In the genomic region with DNA sequence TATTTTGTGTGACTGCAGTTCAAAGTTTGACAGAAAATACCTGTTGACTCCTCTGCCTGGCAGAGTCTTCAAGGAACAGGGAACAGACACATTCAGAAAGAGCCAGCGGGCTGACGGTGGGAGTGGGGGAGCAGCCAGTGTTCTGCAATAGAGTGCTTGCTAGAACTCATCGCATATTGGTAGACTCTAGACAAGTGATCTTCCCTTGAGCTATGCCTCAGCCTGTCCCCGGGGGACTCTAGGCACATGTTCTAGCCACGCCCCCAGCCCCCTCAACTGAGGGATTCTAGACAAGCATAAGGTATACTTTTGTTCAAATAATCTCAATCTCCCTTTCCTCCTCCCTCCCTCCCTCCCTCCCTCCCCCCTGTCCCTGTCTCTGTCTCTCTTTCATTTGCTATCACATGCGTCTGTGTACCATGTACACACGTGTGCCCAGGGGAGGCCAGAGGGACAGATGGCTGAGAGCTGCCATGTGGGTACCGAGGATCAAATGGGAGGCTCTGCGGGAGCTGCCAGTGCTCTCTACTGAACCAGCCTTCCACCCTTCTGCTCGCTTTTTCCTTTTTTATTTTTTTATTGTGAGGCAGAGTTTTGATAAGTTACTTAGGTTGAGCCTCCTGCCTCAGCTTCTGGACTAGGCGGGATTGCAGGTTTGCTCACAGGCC, we compare ENCODE assay signal across 13 mouse cellular contexts. TPM values are rescaled to one million over a fixed set of nuclear protein-coding genes. Genes with fewer than 3 reads are reported as not detected.
A peak's percentile ranks its signal among the peaks of the same experiment; 100 is the strongest.
DNase-seq lines count a peak whose midpoint lies in the region; ATAC-seq lines count a peak whose summit lies in the region.
"Had no signal": no experiment of that assay in that cellular context is flagged by ENCODE, and none has a peak within 500 bp of the region (broad histone marks: within the 10 kb centered on the region; RNA-seq: fewer than 3 reads in every experiment).

No protein-coding gene starts in this region.

- H3K27me3 ChIP-seq in forebrain, embryonic 14.5 days (replicated peaks; ENCODE audit: control insufficient read depth, insufficient read depth, low read length) = no peaks in the 10 kb centered on the region
- no peaks in the 10 kb centered on the region for H3K27me3 ChIP-seq in forebrain, embryonic 11.5 days (ENCODE audit: control insufficient read depth, insufficient read depth, low read length)
- H3K27me3 ChIP-seq in neural tube, embryonic 13.5 days = no peaks in the 10 kb centered on the region
- no peaks in the 10 kb centered on the region for H3K27me3 ChIP-seq in hindbrain, embryonic 15.5 days
- H3K27me3 ChIP-seq: liver, embryonic 12.5 days had no signal

- no peaks in the 10 kb centered on the region for H3K9me3 ChIP-seq in forebrain, embryonic 14.5 days (replicated peaks; ENCODE audit: control insufficient read depth, low read length)
- H3K9me3 ChIP-seq in forebrain, embryonic 11.5 days (ENCODE audit: control insufficient read depth, low read length) = peaks cover 2% of the 10 kb centered on the region; the same call in 1 of the 2 replicates
- 0 out of 2 replicates have a peak, but pooled peaks cover 5% of the 10 kb centered on the region for H3K9me3 ChIP-seq in neural tube, embryonic 13.5 days
- no peaks in the 10 kb centered on the region for H3K9me3 ChIP-seq in hindbrain, embryonic 15.5 days

- peaks cover 5% of the 10 kb centered on the region; the same call in 1 of the 2 replicates for H3K36me3 ChIP-seq in forebrain, embryonic 14.5 days (ENCODE audit: control insufficient read depth, insufficient read depth, low read length)
- H3K36me3 ChIP-seq in forebrain, embryonic 11.5 days (ENCODE audit: control insufficient read depth, insufficient read depth, low read length) = no peaks in the 10 kb centered on the region
- H3K36me3 ChIP-seq in neural tube, embryonic 13.5 days = peaks cover 35% of the 10 kb centered on the region
- H3K36me3 ChIP-seq in hindbrain, embryonic 15.5 days = peaks cover 17% of the 10 kb centered on the region

- no peak overlapping the region for H3K9ac ChIP-seq in forebrain, embryonic 14.5 days (ENCODE audit: low read length)
- no peak overlapping the region for H3K9ac ChIP-seq in forebrain, embryonic 11.5 days (ENCODE audit: low read length)
- H3K9ac ChIP-seq in neural tube, embryonic 13.5 days = no peak overlapping the region
- no peak overlapping the region for H3K9ac ChIP-seq in hindbrain, embryonic 15.5 days
- H3K9ac ChIP-seq: liver, embryonic 12.5 days had no signal

- 75% methylated on average over 11 of the region's 11 CpGs for WGBS in forebrain, embryonic 14.5 days
- WGBS in forebrain, embryonic 11.5 days = 82% methylated on average over 11 of the region's 11 CpGs
- 67% methylated on average over 11 of the region's 11 CpGs for whole genome bisulfite sequencing in neural tube, embryonic 13.5 days
- WGBS in hindbrain, embryonic 15.5 days = 59% methylated on average over 11 of the region's 11 CpGs

- H3K27ac ChIP-seq in forebrain, embryonic 14.5 days (ENCODE audit: low read depth, low read length) = no peak overlapping the region
- no peak overlapping the region for H3K27ac ChIP-seq in forebrain, embryonic 11.5 days (ENCODE audit: low read depth, low read length)
- peak overlapping the region; percentile 28; the same call in 1 of the 2 replicates for H3K27ac ChIP-seq in neural tube, embryonic 13.5 days (replicated peaks)
- no peak overlapping the region for H3K27ac ChIP-seq in hindbrain, embryonic 15.5 days (replicated peaks)
- H3K27ac ChIP-seq: liver, embryonic 12.5 days had no signal

- no peaks in the 10 kb centered on the region for H3K4me1 ChIP-seq in forebrain, embryonic 14.5 days (ENCODE audit: control insufficient read depth, insufficient read depth, low read length)
- no peaks in the 10 kb centered on the region for H3K4me1 ChIP-seq in forebrain, embryonic 11.5 days (replicated peaks; ENCODE audit: control insufficient read depth, insufficient read depth, low read length)
- peaks cover 22% of the 10 kb centered on the region for H3K4me1 ChIP-seq in neural tube, embryonic 13.5 days (replicated peaks)
- H3K4me1 ChIP-seq in hindbrain, embryonic 15.5 days (replicated peaks) = 0 out of 2 replicates have a peak, but pooled peaks cover 3% of the 10 kb centered on the region
- H3K4me1 ChIP-seq: liver, embryonic 12.5 days had no signal

- H3K4me3 ChIP-seq in forebrain, embryonic 14.5 days (ENCODE audit: low read depth, low read length) = no peak overlapping the region
- no peak overlapping the region for H3K4me3 ChIP-seq in forebrain, embryonic 11.5 days (ENCODE audit: low read depth, low read length)
- H3K4me3 ChIP-seq in neural tube, embryonic 13.5 days = no peak overlapping the region
- no peak overlapping the region for H3K4me3 ChIP-seq in hindbrain, embryonic 15.5 days
- H3K4me3 ChIP-seq: liver, embryonic 12.5 days had no signal

- ATAC-seq in forebrain, embryonic 14.5 days = no peak
- no peak for ATAC-seq in forebrain, embryonic 11.5 days (replicated peaks; ENCODE audit: low FRiP score)
- no peak; the same call in 1 of the 2 replicates for ATAC-seq in neural tube, embryonic 13.5 days (ENCODE audit: low read depth)
- 0 out of 2 replicates have a peak, but pooled peaks have one; percentile 77 for ATAC-seq in hindbrain, embryonic 15.5 days (ENCODE audit: low FRiP score, low read depth)
- ATAC-seq: intestine, postnatal 0 days; liver, embryonic 12.5 days had no signal

- DNase-seq in forebrain, embryonic 14.5 days (ENCODE audit: low spot score) = peak; percentile 21
- no peak for DNase-seq in forebrain, embryonic 11.5 days (ENCODE audit: low spot score)
- no peak for DNase-seq in neural tube, embryonic 10.5 days (ENCODE audit: extremely low spot score, low spot score)
- DNase-seq in gastrocnemius, postnatal 25 days = no peak
- no peak for DNase-seq in kidney, adult 18-20 months
- DNase-seq in frontal cortex, adult 2 months (ENCODE audit: extremely low spot score in 1 of 2, low spot score in 1 of 2) = no peak
- DNase-seq: heart, adult 18-20 months; heart, postnatal 10 days; lung, postnatal 10 days had no signal

- no peak overlapping the region for H3K4me2 ChIP-seq in forebrain, embryonic 14.5 days (ENCODE audit: low read length)
- H3K4me2 ChIP-seq in forebrain, embryonic 11.5 days (ENCODE audit: low read depth, low read length, severe bottlenecking) = no peak overlapping the region
- no peak overlapping the region for H3K4me2 ChIP-seq in neural tube, embryonic 13.5 days
- H3K4me2 ChIP-seq in hindbrain, embryonic 15.5 days = no peak overlapping the region
- H3K4me2 ChIP-seq: liver, embryonic 12.5 days had no signal

RNA-seq across cellular contexts. Expression of a gene that starts 6.6 kb away (rescaled TPM):
- 21.7 and 29.7 TPM in 2 replicates for polyA plus RNA-seq in forebrain, embryonic 14.5 days (2014; fragmentation: Nextera tagmentation; extraction: Ambion mirVana)
- 8.4 and 9.3 TPM in 2 replicates for polyA plus RNA-seq in forebrain, embryonic 11.5 days (2014; fragmentation: Nextera tagmentation; extraction: Ambion mirVana)
- 29.1 and 33.7 TPM in 2 replicates for polyA plus RNA-seq in neural tube, embryonic 13.5 days (2015; fragmentation: Nextera tagmentation; extraction: Ambion mirVana)
- 40.9 and 47.9 TPM in 2 replicates for polyA plus RNA-seq in hindbrain, embryonic 15.5 days (2015; fragmentation: Nextera tagmentation; extraction: Ambion mirVana)
- 1 to 10 TPM; 1.5 to 1.6 TPM for total RNA-seq in gastrocnemius, postnatal 25 days (2021)
- 58.3 and 62.3 TPM in 2 replicates for polyA plus RNA-seq in frontal cortex, adult 2 months (2012; rRNA removed)

RNA-seq across cellular contexts. Expression of a gene that starts 28.0 kb away (rescaled TPM):
- polyA plus RNA-seq in forebrain, embryonic 14.5 days (2014; fragmentation: Nextera tagmentation; extraction: Ambion mirVana) = 13.0 and 14.6 TPM in 2 replicates
- polyA plus RNA-seq in forebrain, embryonic 11.5 days (2014; fragmentation: Nextera tagmentation; extraction: Ambion mirVana) = 23.2 and 24.5 TPM in 2 replicates
- 21.1 and 22.4 TPM in 2 replicates for polyA plus RNA-seq in neural tube, embryonic 13.5 days (2015; fragmentation: Nextera tagmentation; extraction: Ambion mirVana)
- polyA plus RNA-seq in hindbrain, embryonic 15.5 days (2015; fragmentation: Nextera tagmentation; extraction: Ambion mirVana) = 18.8 and 22.0 TPM in 2 replicates
- total RNA-seq in gastrocnemius, postnatal 25 days (2021) = 1 to 10 TPM; 3.9 to 4.4 TPM
- 11.5 and 12.1 TPM in 2 replicates for polyA plus RNA-seq in frontal cortex, adult 2 months (2012; rRNA removed)

RNA-seq across cellular contexts. Expression of a gene that starts 28.1 kb away (rescaled TPM):
- 33.2 and 35.8 TPM in 2 replicates for polyA plus RNA-seq in forebrain, embryonic 14.5 days (2014; fragmentation: Nextera tagmentation; extraction: Ambion mirVana)
- polyA plus RNA-seq in forebrain, embryonic 11.5 days (2014; fragmentation: Nextera tagmentation; extraction: Ambion mirVana) = 48.1 and 53.3 TPM in 2 replicates
- 25.0 and 25.6 TPM in 2 replicates for polyA plus RNA-seq in neural tube, embryonic 13.5 days (2015; fragmentation: Nextera tagmentation; extraction: Ambion mirVana)
- polyA plus RNA-seq in hindbrain, embryonic 15.5 days (2015; fragmentation: Nextera tagmentation; extraction: Ambion mirVana) = 24.6 and 25.9 TPM in 2 replicates
- 1 to 10 TPM; 3.2 to 3.8 TPM for total RNA-seq in gastrocnemius, postnatal 25 days (2021)
- 21.9 and 24.4 TPM in 2 replicates for polyA plus RNA-seq in frontal cortex, adult 2 months (2012; rRNA removed)

RNA-seq across cellular contexts. Expression of a gene that starts 34.8 kb away (rescaled TPM):
- polyA plus RNA-seq in forebrain, embryonic 14.5 days (2014; fragmentation: Nextera tagmentation; extraction: Ambion mirVana) = 66.2 and 69.4 TPM in 2 replicates
- 66.8 and 81.3 TPM in 2 replicates for polyA plus RNA-seq in forebrain, embryonic 11.5 days (2014; fragmentation: Nextera tagmentation; extraction: Ambion mirVana)
- 58.8 and 69.0 TPM in 2 replicates for polyA plus RNA-seq in neural tube, embryonic 13.5 days (2015; fragmentation: Nextera tagmentation; extraction: Ambion mirVana)
- 60.6 and 61.2 TPM in 2 replicates for polyA plus RNA-seq in hindbrain, embryonic 15.5 days (2015; fragmentation: Nextera tagmentation; extraction: Ambion mirVana)
- total RNA-seq in gastrocnemius, postnatal 25 days (2021) = 10 to 100 TPM; 19.5 to 21.6 TPM
- 38.4 and 41.2 TPM in 2 replicates for polyA plus RNA-seq in frontal cortex, adult 2 months (2012; rRNA removed)

RNA-seq across cellular contexts. Expression of a gene that starts 47.5 kb away (rescaled TPM):
- 255 and 310 TPM in 2 replicates for polyA plus RNA-seq in forebrain, embryonic 14.5 days (2014; fragmentation: Nextera tagmentation; extraction: Ambion mirVana)
- polyA plus RNA-seq in forebrain, embryonic 11.5 days (2014; fragmentation: Nextera tagmentation; extraction: Ambion mirVana) = 253 and 261 TPM in 2 replicates
- polyA plus RNA-seq in neural tube, embryonic 13.5 days (2015; fragmentation: Nextera tagmentation; extraction: Ambion mirVana) = 210 and 232 TPM in 2 replicates
- 206 and 213 TPM in 2 replicates for polyA plus RNA-seq in hindbrain, embryonic 15.5 days (2015; fragmentation: Nextera tagmentation; extraction: Ambion mirVana)
- 10 to 100 TPM; 55.1 to 58.7 TPM for total RNA-seq in gastrocnemius, postnatal 25 days (2021)
- 121 TPM in 2 replicates for polyA plus RNA-seq in frontal cortex, adult 2 months (2012; rRNA removed)
